Mouse (Mus musculus) myocyte (in vitro differentiated cells): Measurements from ENCODE around the gene Gm5475.

Experiments used
- POLR2A ChIP-seq: IDR thresholded peaks from one replicate; pipeline ENCODE4 v1.6.1; 2011; ENCODE audit warnings: low read depth, mild to moderate bottlenecking, control low read depth, moderate library complexity; ENCODE audit not compliant: insufficient read length
- POLR2AphosphoS2 ChIP-seq: IDR thresholded peaks from one replicate; pipeline ENCODE4 v1.6.1; 2011; ENCODE audit warnings: low read depth, control low read depth; ENCODE audit not compliant: insufficient read length
- TCF12 ChIP-seq: IDR thresholded peaks from one replicate; pipeline ENCODE4 v1.6.1; 2011; ENCODE audit warnings: mild to moderate bottlenecking, control low read depth; ENCODE audit not compliant: poor library complexity, insufficient read depth, severe bottlenecking
- TCF3 ChIP-seq: IDR thresholded peaks from one replicate; pipeline ENCODE4 v1.6.1; 2011; ENCODE audit warnings: low read depth, control low read depth; ENCODE audit not compliant: insufficient read length

DNA sequence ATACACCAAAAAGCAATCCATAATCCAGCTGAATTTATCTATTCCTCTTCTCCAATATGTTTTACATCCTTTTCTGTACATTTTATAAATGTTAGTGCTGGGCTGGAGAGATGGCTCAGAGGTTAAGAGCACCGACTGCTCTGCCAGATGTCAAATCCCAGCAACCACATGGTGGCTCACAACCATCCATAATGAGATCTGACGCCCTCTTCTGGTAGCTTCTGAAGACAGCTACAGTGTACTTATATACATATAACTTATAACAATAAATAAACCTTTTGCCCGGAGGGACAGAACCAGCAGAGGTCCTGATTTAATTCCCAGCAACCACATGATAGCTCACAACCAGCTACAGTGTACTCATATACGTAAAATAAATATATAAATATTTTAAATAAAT, 26.6 kb downstream of the Gm5475 start:
- TF ChIP-seq POLR2AphosphoS2 (no peak), TCF12 (no peak), TCF3 (no peak), POLR2A (no peak)
